Mouse (Mus musculus): ENCODE data around the gene Nptxr. TPM values are rescaled to one million over a fixed set of nuclear protein-coding genes. Genes with fewer than 3 reads are reported as not detected.
A peak's percentile ranks its signal among the peaks of the same experiment; 100 is the strongest.

Nptxr gene
- polyA plus RNA-seq, 1 experiment, result not detected

DNA sequence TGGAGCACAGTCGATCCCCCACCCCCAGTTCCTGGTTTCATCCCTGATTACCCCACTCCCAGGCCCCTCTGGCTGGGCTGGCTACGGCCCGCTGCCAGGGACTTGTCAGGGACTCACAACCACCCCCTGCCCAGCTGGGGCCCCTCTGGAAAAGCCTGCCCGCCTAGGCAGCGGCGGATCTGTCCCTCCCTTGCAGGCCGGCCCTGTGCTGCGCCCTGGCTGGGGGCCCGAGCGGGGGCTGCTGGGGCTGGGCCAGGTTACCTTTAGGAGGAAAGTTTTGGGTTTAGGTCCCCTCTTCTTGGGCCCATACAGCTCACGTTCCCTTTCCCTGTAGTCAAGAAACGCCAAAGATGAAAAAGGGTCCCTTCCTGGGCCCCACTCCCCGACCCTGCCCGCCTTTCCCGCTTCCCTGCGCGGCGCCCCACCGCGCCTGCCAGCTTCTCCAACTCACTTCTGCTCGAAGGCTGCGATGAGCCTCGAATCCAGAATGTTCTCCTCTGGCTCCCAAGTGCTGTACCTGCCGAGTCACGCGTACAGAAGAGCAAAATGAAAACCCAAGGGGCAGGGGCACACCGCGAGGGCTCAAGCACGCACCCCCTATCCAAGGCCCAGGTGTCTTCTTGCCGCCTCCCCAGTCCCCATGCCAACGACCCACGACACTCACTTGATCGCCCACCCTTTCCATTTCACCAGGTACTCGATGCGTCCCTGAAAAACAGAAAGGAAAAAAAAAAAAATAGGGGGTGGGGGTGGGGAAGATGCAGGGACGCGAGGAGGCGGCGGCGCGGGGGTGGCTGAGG, 28.9 kb upstream of the Nptxr start:
- Histone ChIP-seq H3K27ac (ENCODE audit: insufficient read depth, low read depth, low read length) (peak overlapping the region; percentile 94), H3K4me3 (ENCODE audit: insufficient read depth, low read depth, low read length) (peak overlapping the region; percentile 76), H3K4me1 (ENCODE audit: control insufficient read depth, insufficient read depth, low read length) (peaks cover 34% of the 10 kb centered on the region)
- under 1% methylated on average over 41 of the region's 41 CpGs for WGBS
- TF ChIP-seq CTCF (IDR thresholded peaks at IDR 0.05; ENCODE audit: insufficient read depth, low read depth, low read length) (no peak), POLR2A (IDR thresholded peaks at IDR 0.05; ENCODE audit: insufficient read depth, low read depth, low read length) (no peak)

DNA sequence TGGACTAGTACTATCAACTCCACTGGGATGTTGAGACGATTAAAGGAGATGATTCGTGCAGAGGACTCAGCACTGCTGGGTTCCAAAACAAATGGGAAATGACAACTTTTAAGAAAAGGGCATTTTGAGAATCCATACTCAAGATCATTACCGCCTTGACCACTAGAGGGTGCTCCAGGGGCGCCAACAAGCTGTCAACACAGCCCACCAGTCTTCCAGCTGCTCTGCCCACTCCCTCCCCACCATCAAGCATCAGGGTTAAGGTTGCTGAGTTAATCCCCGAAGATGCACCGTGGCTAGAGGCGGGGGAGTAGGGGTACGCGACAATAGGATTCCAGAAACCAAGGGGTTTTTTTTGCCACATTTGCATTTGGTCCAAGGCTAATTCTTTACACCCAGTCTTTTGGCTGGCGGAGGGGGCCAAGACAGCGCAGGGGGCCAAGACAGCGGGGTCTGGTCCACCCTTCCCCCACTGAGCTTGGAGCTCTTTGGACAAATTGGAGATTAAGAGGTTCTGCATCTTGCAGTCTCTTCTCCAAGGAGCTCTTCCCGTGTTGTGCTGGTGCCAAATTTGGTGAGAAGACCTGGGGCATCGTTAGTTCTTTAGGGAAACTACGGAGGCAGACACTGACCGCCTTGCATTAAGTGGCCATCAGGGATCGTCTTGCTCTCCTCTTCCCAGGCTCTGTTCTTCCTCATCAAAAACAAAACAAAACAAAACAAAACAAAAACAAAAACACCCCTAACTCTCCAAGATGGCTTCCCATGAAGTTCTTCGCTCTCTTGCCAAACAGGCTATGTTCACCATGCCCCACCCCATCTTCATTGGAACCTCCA, 27.7 kb upstream of the Nptxr start:
- Histone ChIP-seq H3K27ac (ENCODE audit: insufficient read depth, low read depth, low read length) (peak overlapping the region; percentile 79), H3K4me1 (ENCODE audit: control insufficient read depth, insufficient read depth, low read length) (peaks cover 46% of the 10 kb centered on the region), H3K4me3 (ENCODE audit: insufficient read depth, low read depth, low read length) (peak overlapping the region; percentile 76)
- TF ChIP-seq POLR2A (IDR thresholded peaks at IDR 0.05; ENCODE audit: insufficient read depth, low read depth, low read length), result 0 out of 2 replicates have a peak, but pooled peaks have one; percentile 26
- peak; percentile 74; the same call in 1 of the 2 replicates for TF ChIP-seq CTCF (IDR thresholded peaks at IDR 0.05; ENCODE audit: insufficient read depth, low read depth, low read length)
- 9% methylated on average over 18 of the region's 18 CpGs for WGBS

DNA sequence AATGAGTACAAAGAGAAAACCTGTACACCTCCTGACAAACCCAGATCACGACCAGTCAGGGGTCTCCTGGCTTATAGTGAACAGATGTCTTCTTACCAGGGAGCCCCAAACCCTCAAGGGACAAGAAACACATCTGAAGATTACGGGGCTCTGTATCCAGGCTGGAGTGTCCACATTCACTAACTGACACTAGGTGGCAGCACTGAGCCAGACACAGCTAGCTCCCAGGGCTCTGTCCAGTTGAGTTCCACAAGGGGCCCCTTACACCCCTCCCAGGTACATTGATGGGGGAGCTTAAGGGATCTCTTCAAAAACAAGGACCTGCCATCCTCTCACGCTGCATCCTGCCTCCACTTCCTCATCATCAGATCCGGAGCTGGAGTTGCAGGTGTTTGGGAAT, 25.8 kb upstream of the Nptxr start:
- Histone ChIP-seq H3K4me1 (ENCODE audit: control insufficient read depth, insufficient read depth, low read length) (peaks cover 58% of the 10 kb centered on the region), H3K4me3 (ENCODE audit: insufficient read depth, low read depth, low read length) (no peak overlapping the region), H3K27ac (ENCODE audit: insufficient read depth, low read depth, low read length) (no peak overlapping the region)
- TF ChIP-seq CTCF (IDR thresholded peaks at IDR 0.05; ENCODE audit: insufficient read depth, low read depth, low read length), result peak; percentile 28; the same call in 1 of the 2 replicates
- no peak for TF ChIP-seq POLR2A (IDR thresholded peaks at IDR 0.05; ENCODE audit: insufficient read depth, low read depth, low read length)
- WGBS, result 5% methylated on average over 4 of the region's 4 CpGs

DNA sequence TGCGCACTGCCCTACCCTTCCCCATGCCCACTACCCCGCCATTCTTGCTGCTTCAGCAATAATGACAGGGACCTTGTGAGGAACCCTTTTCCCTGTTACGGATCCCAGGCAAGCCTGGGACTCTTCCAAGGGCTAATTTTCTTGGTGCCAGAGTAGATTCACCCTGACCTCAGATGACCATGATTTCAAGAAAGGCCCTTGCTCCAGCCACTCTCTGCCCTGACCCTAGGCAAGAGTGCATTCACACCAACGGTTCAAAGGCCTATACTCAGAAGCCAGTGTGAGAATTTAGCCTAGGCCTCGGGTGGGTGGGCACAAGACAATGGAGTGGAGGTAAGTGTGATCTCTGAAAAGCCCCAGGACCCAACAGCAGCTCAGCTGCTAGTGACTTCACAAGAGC, 24.9 kb upstream of the Nptxr start:
- peaks cover 61% of the 10 kb centered on the region for H3K4me1 ChIP-seq (ENCODE audit: control insufficient read depth, insufficient read depth, low read length)

DNA sequence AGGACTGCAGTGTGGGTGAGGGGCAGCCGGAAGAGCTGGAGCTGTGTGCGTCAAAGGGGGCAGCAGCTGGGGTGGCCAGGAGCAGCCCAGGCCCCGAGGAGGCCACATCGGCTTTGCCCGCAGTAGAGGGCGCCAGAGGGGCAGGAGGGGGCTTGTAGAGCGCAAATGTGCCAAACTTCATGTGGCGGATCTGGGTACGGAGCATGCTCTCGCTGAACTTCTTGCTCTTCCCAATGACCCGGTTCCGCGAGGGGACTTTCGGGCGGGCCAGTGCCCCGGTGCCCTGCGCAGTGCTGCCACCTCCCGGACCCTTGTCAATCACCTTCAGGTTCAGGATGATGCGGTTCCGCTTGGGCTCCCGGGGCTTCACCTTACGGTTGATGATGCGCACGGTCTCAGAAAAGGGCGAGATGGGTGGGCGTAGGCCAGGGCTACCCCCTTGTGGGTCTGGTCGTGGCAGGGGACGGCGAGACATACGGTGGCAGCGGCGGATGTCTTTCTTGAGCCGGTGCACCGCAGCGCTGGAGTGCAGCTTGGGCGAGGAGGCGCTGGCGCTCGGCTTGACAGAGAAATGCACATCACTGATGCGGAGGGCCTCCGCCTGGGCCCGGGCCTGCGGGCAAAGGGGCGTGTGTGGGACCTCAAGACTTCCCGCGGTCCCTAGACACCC, 23.9 kb upstream of the Nptxr start:
- WGBS, result 66% methylated on average over 46 of the region's 46 CpGs
- no peak overlapping the region; the same call in 1 of the 2 replicates for H3K4me3 ChIP-seq (ENCODE audit: insufficient read depth, low read depth, low read length)
- peaks cover 64% of the 10 kb centered on the region for H3K4me1 ChIP-seq (ENCODE audit: control insufficient read depth, insufficient read depth, low read length)
- TF ChIP-seq POLR2A (IDR thresholded peaks at IDR 0.05; ENCODE audit: insufficient read depth, low read depth, low read length) (no peak), CTCF (IDR thresholded peaks at IDR 0.05; ENCODE audit: insufficient read depth, low read depth, low read length) (peak; percentile 25; the same call in 1 of the 2 replicates)
- no peak overlapping the region for H3K27ac ChIP-seq (ENCODE audit: insufficient read depth, low read depth, low read length)

More for the DNA sequence above, 24.9 kb upstream of the Nptxr start:
- 62% methylated on average over 5 of the region's 5 CpGs for WGBS
- Histone ChIP-seq H3K27ac (ENCODE audit: insufficient read depth, low read depth, low read length) (no peak overlapping the region), H3K4me3 (ENCODE audit: insufficient read depth, low read depth, low read length) (no peak overlapping the region)
- TF ChIP-seq CTCF (IDR thresholded peaks at IDR 0.05; ENCODE audit: insufficient read depth, low read depth, low read length) (no peak), POLR2A (IDR thresholded peaks at IDR 0.05; ENCODE audit: insufficient read depth, low read depth, low read length) (no peak)

DNA sequence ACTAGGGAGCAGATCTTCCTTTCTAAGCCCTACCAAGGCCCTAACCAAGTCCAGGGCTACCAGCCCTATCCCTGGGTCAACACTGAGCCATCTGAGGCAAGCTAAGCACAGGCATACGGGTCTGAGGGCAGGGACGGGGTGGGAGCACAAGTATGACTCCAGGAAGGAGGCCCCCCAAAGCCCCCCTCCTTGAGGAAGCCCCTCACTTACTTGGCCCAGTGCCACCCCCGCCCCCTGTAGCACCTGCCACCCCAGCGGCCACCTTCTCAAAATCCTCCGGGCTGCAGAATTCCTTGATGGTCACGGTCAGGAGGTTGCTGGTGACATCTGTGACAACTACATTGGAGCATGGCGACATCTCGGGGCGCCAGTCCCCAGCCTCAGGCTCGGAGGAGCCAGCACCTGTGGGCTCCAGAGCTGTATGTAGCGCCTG, 23.2 kb upstream of the Nptxr start:
- H3K4me3 ChIP-seq (ENCODE audit: insufficient read depth, low read depth, low read length), result peak overlapping the region; percentile 10; the same call in 1 of the 2 replicates
- peaks cover 70% of the 10 kb centered on the region for H3K4me1 ChIP-seq (ENCODE audit: control insufficient read depth, insufficient read depth, low read length)
- TF ChIP-seq POLR2A (IDR thresholded peaks at IDR 0.05; ENCODE audit: insufficient read depth, low read depth, low read length), result no peak
- TF ChIP-seq CTCF (IDR thresholded peaks at IDR 0.05; ENCODE audit: insufficient read depth, low read depth, low read length), result no peak
- H3K27ac ChIP-seq (ENCODE audit: insufficient read depth, low read depth, low read length), result no peak overlapping the region; the same call in 1 of the 2 replicates
- 59% methylated on average over 11 of the region's 11 CpGs for WGBS

DNA sequence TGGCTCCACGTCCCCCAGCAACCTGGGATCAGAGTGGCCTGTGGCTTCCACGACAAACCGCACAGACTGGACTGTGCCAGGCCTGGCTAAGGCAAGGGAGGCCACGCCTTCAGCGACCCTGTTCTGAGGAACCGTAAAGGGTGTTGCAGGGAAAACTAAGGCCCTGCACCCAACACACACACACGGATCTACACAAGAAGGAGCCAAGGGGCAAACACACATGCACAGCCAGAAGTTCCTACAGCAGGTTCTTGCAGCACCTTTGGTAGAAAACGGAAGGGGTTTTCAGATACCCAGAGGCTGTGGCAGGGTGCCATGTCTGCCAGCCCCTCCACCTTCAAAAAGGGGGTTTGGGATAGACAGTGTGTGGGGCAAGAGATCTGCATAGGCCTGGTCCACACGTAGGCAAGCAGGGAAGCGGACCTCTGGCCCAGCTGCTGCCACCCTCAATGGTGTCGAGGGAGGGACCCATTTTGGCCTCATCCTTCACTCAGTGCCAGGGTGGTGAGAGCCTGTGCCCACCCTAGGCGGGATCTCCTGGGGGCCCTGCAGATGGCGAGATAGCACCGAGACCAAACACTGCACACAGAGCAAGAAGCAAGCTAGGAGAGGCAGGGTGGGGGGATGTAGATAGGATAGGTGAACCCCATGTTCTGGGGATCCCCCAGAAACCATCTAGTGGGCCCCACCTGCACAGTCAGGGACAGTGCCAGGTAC, 22.7 kb upstream of the Nptxr start:
- Histone ChIP-seq H3K4me1 (ENCODE audit: control insufficient read depth, insufficient read depth, low read length) (peaks cover 73% of the 10 kb centered on the region), H3K4me3 (ENCODE audit: insufficient read depth, low read depth, low read length) (peak overlapping the region; percentile 10; the same call in 1 of the 2 replicates), H3K27ac (ENCODE audit: insufficient read depth, low read depth, low read length) (no peak overlapping the region; the same call in none of the 2 replicates)
- no peak for TF ChIP-seq POLR2A (IDR thresholded peaks at IDR 0.05; ENCODE audit: insufficient read depth, low read depth, low read length)
- TF ChIP-seq CTCF (IDR thresholded peaks at IDR 0.05; ENCODE audit: insufficient read depth, low read depth, low read length), result no peak
- WGBS, result 48% methylated on average over 14 of the region's 14 CpGs

All from olfactory bulb, adult 2 months (tissue).